Mouse (Mus musculus): ENCODE data around the gene Pfdn6. TPM values are rescaled to one million over a fixed set of nuclear protein-coding genes. Genes with fewer than 3 reads are reported as not detected.

Gene Pfdn6
- total RNA-seq, 1 experiment from 2014 or later = 107 TPM

DNA sequence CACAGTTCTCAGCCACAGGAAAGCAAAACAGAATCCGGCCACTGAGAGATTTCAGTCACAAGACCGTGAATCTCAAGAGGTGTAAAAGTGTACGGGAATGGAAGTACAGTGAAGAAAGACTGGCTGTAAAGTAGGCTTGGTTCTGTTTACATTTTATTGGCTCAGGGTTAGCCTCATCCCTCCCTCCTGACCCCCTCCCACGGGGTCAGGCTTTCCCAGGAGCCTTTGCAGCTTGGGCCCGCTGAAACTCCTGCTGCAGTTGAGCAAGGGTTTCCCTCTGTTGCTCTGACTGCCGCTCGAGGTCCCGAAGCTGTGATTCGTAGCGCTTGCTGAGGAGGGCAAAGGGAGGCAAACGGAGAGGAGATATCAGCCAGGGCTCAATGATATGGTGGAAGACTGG lies 1.4 kb downstream of the Pfdn6 start:
- ATAC-seq (replicated peaks; ENCODE audit: insufficient number of reproducible peaks, low FRiP score, low TSS enrichment, poor library complexity, severe bottlenecking) = no peak

DNA sequence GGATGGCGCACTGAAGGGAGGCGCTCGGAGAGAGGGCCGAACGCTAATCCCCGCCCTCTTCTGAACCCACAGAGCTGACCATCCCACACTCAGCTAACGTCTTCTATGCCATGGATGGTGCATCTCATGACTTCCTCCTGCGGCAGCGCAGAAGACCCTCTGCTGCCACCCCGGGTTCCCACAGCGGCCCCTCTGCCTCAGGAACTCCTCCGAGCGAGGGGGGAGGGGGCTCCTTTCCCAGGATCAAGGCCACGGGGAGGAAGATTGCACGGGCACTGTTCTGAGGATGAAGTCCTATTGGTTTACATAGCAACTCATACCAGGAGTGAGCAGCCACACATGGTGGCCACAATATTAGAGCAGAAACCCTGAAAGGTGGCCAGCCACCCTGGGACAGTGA lies 3.1 kb downstream of the Pfdn6 start:
- no peak for ATAC-seq (replicated peaks; ENCODE audit: insufficient number of reproducible peaks, low FRiP score, low TSS enrichment, poor library complexity, severe bottlenecking)

DNA sequence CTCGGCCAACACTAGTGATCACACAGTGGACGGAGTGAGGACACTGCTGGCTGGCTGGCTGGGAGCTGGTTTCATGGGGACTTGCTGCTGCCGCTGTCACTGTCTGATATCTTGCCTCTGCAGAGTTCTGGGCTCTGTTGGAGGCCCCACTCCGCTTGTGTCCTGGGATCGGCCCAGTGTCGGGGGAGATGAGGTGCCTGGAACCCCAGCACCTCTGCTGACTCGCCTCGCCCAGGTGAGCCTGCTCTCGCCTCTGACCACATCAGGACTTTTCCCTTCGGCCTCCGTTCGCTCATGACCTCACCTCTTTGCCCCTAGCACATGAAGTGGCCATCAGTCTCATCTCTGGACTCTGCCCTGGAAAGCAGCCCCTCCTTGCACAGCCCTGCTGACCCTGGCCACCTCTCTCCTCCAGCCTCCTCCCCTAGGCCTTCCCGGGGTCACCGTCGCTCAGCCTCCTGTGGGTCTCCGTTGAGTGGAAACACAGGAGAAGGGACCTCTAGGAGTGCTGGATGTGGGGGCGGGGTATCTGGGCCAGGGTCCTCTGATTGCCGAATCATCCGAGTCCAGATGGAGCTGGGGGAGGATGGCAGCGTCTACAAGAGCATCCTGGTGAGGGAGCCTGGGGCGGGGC lies 4.6 kb downstream of the Pfdn6 start:
- no peak for ATAC-seq (replicated peaks; ENCODE audit: insufficient number of reproducible peaks, low FRiP score, low TSS enrichment, poor library complexity, severe bottlenecking)

DNA sequence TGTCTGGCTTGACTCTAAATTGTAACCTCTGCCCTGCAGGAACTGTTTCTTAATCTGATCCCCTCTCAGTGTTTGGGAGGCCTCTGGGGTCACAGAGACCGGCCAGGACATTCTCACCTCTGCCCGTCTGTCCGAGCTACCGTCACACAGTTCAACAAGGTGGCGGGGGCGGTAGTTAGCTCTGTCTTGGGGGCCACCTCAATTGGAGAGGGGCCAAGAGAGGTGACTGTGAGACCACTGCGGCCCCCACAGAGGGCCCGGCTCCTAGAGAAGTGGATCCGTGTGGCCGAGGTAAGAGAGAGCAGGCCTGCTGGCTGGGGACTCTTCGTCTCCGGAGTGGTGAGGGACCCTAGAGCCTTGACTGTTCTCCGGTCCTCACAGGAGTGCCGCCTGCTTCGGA lies 7.2 kb downstream of the Pfdn6 start:
- ATAC-seq (replicated peaks; ENCODE audit: insufficient number of reproducible peaks, low FRiP score, low TSS enrichment, poor library complexity, severe bottlenecking) = no peak

DNA sequence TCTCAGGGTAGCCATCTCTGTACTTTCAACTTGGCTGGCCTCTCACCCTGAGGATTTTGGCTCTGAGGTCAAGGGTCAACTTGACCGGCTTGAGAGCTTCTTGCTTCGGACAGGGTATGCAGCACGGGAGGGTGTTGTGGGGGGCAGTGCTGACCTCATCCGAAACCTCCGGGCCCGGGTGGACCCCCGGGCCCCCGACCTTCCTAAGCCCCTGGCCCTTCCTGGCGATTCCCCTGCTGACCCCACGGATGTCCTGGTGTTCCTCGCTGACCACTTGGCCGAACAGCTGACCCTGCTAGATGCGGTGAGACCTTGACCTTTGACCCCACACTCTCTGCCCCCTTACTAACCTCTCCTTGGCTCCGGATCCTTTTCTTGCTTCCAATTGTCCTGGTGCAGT lies 7.7 kb downstream of the Pfdn6 start:
- ATAC-seq (replicated peaks; ENCODE audit: insufficient number of reproducible peaks, low FRiP score, low TSS enrichment, poor library complexity, severe bottlenecking) = no peak

DNA sequence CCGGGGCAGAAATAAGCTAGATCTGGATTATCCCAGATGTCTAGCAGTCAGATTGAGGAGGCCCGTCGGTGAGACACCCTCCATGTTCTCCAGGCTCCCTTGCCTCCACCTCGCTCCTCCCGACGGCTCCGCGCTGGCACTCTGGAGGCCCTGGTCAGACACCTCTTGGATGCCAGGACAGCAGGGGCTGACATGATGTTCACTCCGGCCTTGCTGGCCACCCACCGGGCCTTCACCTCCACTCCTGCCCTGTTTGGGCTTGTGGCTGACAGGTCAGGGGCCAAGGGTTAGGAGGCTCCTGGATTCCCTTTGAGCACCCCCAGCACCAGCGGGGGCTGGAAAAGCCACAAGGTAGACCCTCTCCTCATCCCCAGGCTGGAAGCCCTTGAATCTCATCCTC lies 8.2 kb downstream of the Pfdn6 start:
- no peak for ATAC-seq (replicated peaks; ENCODE audit: insufficient number of reproducible peaks, low FRiP score, low TSS enrichment, poor library complexity, severe bottlenecking)

DNA sequence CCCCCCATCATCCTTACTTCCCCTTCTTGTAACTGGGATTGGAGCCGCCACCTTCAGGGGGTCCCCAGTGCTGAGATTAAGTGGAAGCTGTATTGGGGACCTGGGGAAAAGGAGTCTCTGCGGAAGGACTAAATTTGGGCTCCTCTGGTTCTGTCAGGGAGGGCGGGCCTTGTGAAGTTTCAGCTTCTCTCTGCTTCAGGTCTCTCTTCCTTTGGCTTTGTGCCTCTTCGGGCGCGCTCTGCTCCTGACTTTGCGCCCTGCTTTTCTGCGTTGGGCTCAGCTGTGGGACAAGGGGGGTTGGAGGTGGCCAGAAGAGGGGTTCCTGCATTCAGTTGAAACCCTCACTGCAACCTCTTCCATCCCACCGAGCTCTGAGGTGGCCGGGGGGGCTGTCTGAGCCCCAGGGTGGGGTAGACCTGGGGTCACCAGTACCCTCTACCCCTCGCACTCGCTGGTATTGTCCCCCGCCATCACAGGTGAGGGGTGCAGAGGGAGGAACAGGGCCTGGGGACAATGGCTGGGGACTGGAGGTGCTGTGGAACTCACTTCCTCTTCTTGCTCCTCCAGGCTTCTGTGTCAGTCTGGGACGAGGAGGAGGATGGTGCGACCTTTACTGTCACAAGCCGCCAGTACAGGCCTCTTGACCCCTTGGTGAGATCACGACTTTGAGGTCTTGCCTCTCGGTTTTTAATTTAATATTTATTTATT lies 8.8 kb downstream of the Pfdn6 start:
- ATAC-seq (replicated peaks; ENCODE audit: insufficient number of reproducible peaks, low FRiP score, low TSS enrichment, poor library complexity, severe bottlenecking) = no peak

DNA sequence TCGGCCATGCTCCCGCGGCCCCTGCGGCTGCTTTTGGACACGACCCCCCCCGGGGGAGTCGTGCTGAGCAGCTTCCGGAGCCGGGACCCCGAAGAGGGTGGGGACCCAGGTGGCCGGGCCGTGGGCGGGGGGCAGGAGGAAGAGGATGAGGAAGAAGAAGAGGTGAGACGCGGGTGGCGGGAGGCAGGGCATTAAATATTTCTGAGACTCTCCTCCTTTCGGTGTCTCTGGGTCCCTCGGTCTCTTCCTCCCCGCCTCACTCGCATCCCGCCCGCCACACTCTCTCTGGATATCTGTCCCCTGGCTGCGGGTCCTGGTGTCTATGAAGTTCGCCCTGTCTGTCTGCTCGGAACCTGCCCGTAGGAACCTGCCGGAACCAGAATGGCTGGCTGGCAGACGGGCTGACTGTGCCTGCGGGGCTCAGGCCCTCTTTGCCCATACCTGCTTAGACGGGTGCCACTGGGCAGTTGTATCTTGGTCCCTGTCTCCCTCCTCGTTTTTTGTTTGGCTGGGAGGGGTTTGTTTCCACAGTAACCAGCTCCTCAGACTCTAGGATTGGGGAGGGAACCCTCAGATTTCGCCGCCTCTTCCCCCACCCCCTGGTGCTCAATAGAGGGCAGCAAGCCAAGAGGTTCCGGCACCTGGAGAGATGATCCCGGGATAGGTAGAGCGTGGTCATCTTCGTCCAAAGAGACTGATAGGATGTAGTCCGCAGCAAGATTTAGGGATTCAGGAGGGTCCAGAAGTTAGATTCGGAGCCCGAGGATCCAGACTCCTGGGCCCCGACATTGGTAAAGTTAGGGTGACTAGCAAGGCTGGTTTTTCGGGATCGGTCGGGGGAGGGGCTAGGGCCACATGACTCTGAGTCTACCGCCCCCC lies 9.6 kb downstream of the Pfdn6 start:
- peak; percentile 19; the same call in 1 of the 2 replicates for ATAC-seq (replicated peaks; ENCODE audit: insufficient number of reproducible peaks, low FRiP score, low TSS enrichment, poor library complexity, severe bottlenecking)

DNA sequence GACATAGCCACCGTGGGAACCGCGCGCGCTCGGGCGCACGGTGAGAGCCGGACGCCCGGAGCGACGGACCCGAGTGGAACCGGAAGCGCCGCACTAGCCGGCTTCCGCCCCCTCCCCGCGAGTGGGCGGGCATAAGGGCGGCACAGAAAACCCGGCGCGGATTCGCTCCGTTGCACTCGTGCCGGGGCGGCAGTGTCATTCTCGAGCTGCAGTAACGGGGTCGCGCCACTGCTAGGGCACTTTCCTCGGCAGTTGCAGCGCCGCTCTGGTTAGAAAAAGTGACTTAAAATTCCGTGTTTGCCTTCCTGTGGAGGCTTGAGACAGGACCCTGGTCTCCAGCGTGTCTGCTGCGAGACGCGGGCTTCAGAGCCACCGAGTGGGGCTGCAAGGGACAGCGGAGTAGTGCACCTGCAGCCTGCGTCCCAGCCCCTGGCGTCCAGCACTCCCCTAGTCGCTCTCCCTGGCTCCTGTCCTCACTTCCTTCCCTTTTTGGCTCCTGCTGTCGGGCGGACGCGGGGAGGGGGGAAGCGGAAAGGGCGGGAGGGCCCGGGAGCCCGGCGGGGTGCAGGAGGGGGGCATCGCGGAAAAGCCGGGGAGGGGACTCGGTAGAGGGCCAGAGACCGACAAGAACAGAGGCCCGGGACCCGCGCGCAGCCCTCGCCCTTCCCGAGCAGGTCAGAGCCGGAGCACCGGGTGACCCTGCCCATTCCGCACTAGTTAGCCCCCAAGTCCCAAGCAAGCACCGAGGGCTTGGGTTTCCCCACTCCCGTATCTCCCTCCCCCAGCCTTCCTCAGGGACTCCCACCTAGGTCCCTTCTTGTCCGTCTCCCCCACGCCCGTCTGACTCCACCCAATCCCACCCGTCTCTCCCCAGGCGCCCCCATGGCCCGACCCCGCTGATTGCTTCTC lies 10.5 kb downstream of the Pfdn6 start, which contains the start of gene Rgl2:
TSS of gene Rgl2 (plus strand) at position 173 of the 909 bp plus-strand sequence.
- ATAC-seq (replicated peaks; ENCODE audit: insufficient number of reproducible peaks, low FRiP score, low TSS enrichment, poor library complexity, severe bottlenecking) = peak; percentile 49

DNA sequence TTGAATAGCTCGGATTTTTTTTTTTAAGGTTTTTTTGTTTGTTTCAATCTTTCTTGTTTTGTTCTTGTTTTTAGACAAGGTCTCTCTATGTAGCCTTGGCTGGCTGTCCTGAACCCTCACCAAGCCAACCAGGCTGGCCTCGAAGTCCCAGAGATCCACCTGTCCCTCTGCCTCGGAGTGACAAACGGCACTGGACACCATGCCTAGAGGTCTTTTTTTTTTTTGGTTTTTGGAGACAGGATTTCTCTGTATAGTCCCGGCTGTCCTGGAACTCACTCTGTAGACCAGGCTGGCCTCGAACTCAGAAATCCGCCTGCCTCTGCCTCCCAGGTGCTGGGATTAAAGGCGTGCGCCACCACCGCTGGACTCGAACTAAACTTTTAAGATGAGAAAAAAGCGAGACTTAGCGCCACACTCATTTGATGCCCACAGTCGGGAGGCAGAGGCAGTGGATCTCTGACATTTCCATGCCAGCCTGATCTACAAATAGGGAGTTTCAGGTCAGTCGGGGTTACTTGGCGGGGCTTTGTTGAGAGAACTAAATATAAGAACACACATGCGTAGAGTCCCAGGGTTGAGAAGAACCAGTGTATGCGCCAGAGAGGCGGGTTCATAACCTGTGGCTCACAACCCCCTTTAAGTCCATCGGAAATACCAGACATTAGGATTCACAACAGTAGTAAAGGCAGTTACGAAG lies 11.7 kb downstream of the Pfdn6 start:
- no peak for ATAC-seq (replicated peaks; ENCODE audit: insufficient number of reproducible peaks, low FRiP score, low TSS enrichment, poor library complexity, severe bottlenecking)

DNA sequence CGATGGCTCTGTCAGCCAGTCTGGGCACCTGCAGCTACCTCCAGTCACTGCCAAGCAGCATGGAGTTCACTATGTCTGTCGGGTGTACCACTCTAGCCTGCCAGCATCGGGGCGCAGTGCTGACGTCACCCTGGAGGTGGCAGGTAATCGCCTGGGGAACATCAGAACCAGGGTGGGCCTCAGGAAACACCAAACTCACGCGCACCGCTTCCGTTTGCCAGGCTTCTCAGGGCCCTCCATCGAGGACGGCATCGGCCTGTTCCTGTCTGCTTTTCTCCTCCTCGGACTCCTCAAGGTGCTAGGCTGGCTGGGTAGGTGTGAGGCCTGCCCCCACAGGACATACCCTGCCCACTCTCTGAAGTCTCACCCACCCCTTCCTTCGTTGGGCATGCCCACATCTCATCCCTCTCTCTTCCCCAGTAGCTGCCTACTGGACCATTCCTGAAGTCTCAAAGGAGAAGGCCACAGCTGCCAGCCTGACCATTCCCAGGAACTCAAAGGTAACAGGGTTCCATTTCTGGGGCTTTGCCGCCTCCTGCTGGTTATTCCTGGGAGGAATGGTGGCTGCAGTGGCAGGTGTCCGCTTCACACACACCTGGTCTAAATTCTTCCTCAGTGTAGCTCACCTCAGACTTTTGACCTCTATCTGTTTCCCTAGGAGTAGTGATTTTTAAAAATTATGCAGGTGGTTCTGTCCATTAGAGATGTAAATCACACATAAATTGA lies 13.8 kb downstream of the Pfdn6 start:
- no peak for ATAC-seq (replicated peaks; ENCODE audit: insufficient number of reproducible peaks, low FRiP score, low TSS enrichment, poor library complexity, severe bottlenecking)

DNA sequence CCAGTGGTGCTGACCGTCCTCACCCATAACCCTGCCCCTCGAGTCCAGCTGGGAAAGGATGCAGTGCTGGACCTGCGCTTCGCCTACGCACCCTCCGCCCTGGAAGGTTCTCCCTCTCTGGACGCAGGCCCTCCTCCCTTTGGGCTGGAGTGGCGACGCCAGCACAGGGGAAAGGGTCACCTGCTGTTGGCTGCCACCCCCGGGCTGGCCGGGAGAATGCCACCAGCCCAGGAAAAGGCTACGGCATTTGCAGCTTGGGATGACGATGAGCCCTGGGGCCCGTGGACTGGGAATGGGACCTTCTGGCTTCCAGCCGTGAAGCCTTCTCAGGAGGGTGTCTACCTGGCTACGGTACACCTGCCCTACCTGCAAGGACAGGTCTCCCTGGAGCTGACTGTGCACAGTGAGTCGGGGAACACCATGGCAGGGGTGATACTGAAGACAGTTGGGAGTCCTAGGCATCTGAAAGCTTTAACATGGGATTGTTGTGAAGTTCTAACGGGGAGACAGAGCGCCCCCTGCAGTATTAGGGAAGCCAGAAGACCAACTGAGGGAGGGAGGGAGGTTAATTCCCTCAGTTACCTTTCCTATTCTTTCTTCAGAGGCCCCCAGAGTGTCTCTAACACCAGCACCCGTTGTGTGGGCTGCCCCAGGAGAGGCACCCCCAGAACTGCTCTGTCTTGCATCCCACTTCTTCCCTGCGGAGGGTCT lies 14.6 kb downstream of the Pfdn6 start:
- no peak for ATAC-seq (replicated peaks; ENCODE audit: insufficient number of reproducible peaks, low FRiP score, low TSS enrichment, poor library complexity, severe bottlenecking)

DNA sequence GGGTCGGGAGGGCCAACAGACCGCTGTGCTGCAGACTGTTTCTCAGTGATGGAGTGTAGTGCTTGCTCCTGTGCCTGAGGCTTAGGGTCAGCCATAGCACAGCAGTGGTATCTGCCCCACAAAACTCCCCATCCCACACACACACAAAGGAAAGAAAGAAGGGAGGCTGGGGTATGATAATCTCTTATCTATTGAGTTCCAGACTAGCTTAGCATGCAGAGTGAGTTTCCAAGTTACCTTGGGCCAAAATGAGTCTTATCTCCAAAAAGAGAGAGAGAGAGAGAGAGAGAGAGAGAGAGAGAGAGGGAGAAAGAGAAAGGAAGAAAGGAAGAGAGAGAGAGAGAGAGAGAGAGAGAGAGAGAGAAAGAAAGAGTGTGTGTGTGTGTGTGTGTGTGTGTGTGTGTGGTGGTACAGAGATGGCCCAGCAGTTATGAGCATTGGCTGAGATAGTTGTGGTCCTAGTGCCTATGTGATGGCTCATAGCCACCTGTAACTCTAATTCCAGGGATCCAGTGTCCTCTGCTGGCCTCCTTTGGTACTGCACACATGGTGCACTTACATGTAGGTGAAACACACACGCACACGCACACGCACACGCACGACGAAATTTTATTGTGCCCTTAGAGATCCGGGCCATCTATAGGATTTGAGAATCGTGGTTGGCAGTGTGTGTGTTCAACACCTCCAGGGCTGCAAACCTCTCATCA lies 15.4 kb downstream of the Pfdn6 start:
- no peak for ATAC-seq (replicated peaks; ENCODE audit: insufficient number of reproducible peaks, low FRiP score, low TSS enrichment, poor library complexity, severe bottlenecking)

DNA sequence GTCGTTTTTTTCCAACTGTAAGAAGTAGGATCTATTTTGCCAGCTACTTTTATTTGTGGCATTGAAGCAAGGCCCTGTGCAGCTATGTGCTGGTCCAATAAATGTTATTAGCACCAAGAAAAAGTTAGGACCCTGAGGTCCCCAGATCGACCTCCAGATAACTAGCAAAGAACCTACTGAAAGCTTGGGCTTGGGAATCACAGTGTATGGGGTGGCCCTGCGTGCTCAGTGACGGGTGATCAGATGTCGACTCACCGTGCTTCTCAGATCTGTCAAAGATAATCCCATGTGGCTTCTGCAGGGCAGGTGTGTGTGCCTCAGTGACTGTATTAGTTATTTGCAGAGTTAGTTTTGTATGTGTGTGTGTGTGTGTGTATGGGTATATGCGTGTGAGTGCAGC lies 18.8 kb downstream of the Pfdn6 start:
- no peak for ATAC-seq (replicated peaks; ENCODE audit: insufficient number of reproducible peaks, low FRiP score, low TSS enrichment, poor library complexity, severe bottlenecking)

DNA sequence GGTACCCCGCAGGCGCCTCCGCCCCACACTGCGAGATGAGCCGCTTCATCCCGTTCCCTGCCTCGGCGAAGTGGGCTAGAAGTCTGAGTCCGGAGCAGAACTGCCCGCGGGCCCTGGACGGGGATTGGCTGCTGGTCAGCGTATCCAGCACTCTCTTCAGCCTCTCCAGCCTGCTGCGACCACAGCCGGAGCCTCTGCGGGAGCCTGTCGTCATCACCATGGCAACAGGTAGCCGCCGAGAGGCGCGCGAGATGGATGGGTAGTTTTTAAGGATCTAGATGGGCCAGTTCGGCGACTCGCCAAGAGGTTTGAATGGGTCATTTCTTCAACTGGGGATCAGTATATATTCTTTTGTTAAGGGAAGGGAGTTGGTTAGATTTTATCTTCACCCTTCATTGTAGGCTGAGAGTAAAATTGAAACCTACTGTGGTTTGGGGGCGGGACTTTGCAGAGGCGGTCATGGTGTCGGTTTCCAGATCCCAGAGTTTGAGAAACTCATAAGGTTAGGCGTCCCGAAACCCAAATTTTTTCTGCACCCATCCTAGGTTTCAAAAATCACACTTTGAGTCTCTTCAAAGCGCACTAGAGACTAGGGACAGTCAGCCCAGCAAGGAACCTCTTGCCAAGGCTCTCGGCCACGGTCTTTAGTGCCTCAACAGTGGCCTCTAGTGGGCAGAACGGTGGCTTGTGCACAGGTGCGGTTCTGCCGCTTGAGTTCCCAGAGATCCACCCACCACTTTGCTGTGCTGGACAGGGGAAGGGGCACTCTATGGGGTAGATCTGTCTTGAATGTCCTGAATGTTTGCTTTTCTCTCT lies 19.7 kb downstream of the Pfdn6 start:
- peak; percentile 40 for ATAC-seq (replicated peaks; ENCODE audit: insufficient number of reproducible peaks, low FRiP score, low TSS enrichment, poor library complexity, severe bottlenecking)

Measured in monocyte, adult 5-6 weeks (primary cell).